Mouse (Mus musculus) cerebellum, postnatal 14 days (tissue): ENCODE measurements around the gene Gnai2.
"Not testable (repeated sequence)": the region's sequence is repeated elsewhere in the genome, so short reads cannot be mapped to it uniquely, and the experiment has no call there.

Experiments
- DNase-seq, 2 experiments: peaks; one replicate each; pipeline ENCODE4 v3.0.0; 2021; ENCODE audit warnings: mixed read lengths in 2 of 2

Gene Gnai2

DNA sequence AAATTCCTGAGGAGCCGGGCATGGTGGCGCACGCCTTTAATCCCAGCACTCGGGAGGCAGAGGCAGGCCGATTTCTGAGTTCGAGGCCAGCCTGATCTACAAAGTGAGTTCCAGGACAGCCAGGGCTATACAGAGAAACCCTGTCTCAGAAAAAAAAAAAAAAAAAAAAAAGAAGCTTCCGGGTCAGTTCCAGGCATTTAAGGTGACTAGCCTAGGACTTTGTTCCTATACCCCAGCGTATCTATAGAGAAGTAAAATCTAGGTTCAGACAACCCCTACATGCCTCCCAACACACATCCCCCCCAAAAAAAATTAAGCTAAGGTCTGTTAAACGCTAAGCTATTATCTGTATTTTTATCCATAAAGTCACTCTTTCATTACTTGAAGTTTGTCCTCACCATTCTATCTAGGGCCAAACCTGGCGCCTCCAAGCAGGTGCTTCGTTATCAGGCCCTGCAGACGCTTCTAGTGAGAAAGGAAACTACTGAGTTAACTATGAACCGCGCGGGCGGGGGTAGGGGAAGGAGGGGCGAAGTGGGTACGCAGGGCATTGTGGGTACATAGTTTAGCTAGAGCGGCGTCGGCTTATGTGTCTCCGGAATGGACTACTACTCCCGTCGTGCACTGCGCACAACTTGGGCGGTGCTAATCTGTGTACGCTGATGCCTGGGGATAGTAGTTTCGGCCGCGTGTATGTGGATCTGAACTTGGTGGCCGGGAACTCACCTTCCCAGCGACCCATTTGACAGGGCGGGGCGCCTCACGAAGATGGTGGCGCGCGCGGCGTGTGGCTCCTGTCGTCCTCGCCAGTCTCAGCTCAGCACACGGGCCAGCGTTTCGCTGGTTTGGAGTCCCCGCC lies 48.0 kb downstream of the Gnai2 start, which contains the start of gene Ifrd2:
Ifrd2 (plus strand) TSS at position 669 of the 859 bp plus-strand sequence.
- peak; percentile 95 to 96 for DNase-seq

DNA sequence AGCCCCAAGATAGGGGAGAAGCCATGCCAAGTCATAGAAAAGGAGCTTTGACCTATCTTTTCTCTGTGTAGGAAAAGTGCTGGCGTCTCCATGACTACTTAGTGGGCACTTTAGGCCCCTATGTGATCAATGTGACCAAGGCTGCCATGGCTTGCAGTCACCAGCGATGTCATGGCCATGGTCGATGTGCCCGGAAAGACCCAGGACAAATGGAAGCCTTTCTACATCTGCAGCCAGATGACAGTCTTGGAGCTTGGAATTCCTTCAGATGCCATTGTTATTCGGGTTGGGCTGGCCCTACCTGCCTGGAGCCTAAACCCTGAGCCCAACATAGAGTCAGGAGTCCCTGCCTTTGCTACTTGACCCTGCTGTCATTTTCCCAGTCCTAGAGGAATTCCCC lies 48.7 kb downstream of the Gnai2 start:
- DNase-seq, result no peak

DNA sequence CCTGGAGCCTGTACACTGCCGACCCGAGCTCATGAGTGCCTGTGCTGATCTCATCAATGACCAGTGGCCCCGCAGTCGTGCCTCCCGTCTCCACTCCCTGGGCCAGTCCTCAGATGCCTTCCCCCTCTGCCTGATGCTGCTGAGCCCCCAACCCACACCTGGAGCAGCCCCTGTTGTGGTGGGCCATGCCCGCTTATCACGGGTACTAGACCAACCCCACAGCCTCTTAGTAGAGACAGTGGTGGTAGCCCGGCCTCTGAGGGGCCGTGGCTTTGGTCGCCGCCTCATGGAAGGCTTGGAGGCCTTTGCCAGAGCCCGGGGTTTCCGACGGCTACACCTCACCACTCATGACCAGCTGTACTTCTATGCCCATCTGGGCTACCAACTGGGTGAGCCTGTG lies 52.0 kb downstream of the Gnai2 start:
- DNase-seq, result no peak

DNA sequence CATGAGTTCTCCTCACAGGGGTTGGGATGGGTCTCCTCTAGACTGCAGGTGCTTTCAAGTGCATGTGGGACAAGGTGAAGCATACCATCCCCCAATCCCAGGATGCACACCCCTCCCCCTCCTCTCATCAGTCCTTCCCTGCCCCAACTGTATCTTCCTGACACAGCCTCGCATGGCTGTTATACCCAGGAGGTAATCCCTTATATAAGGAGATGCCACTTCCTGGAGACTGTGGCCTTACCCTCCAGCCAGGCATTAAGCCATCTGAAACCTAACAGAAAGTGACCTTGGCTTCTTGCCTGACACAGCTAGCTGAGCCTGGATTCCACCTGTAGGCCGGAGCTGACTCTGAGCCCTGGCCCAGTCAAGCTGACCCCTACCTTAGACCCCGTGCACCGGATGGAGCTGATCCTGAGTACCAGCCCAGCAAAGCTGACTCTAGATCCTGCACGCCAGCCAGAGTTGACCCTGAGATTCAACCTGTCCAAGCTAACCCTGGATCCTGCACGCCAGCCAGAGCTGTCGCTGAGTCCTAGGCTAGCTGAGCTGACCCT lies 52.6 kb downstream of the Gnai2 start:
- DNase-seq, result no peak

DNA sequence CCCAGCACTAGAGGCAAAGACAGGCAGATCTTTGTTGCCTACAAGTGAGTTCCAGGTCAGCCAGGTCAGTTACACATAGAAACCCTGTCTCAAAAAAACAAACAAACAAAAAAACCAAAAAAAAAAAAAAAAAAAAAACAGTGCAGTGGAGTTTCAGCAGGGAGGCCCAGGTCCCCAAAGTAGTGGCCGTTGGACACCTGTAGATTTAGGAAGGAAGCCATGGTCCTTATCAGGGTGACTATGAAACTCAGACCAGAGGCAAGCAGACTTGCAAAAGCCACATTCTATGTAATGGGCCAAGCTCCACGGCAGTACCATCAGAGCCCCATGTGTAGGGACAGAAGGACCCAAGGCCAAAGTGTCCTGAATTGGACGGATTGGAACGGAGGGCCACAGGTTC lies 53.6 kb downstream of the Gnai2 start:
- DNase-seq, result no peak

DNA sequence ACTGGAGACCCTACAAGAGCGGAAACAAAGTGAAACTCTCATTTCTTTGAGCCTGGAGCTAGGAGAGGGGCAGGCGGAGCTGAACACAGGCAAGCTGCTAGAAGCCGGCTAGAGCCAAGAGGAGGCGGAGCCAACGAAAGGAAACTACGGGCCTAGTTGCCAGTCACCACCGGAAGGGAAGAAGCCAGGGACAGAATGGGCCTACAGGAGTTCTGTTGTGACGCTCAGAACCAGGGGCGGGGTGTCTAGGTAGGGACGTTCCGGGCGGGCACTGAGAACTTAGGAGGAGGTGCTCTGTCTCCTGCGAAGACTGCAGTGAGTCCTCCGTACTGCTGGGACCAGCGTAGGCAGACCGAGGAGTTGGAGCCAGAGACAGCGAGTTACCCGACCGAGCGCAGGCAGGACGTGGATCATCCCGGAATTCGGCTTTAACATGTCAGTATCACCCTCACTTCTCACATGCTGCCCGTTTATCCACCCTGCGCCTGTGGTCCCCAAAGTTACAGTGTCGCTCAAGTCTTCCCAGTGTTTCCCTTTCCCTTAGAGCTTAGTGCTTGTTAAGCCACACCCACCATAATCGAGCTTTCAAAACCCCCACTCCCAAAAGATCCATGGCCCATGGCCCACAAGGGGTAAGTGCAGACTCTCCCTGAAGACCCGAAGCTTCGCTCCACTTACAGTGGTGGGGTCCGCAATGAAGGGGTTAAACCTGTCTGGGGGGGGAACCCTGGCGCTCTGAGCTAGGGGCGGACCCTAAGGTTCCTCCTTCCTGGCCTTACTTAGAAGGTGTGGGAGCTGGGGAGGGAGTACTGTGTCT lies 54.5 kb downstream of the Gnai2 start, which contains the start of gene Hyal3:
Hyal3 (plus strand) TSS at position 318 of the 817 bp plus-strand sequence.
- peak; percentile 90 to 91 for DNase-seq

DNA sequence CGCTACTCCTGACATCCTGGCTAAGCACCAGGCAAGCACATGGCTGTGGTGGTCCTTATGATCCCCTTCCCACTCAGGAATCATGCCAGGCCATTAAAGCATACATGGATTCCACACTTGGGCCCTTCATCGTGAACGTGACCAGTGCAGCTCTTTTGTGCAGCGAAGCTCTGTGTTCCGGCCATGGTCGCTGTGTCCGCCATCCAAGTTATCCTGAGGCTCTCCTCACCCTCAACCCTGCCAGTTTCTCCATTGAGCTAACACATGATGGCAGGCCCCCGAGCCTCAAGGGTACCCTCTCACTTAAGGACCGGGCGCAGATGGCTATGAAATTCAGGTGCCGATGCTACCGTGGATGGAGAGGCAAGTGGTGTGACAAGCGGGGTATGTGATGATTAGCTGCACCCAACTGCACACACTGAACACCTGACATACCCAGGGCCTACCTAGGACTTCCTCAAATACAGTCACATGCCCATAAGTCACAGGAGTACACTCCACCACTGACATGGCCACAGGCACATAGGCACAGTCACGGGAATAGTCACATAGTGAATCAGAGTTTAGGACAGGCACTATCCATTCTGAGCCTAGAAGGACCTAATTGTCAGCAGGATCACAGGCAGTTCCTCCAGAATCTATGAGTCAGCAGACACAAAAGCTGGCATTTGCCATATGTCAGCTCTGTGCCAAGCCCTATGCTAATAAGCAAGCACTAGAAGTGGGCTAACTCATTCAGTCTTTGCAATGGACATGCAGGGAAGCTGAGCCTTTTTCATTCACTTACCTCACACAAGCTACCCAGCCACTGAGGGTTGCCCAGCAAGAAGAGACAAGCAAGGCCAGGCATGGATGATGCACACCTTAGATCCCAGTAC lies 55.9 kb downstream of the Gnai2 start:
- DNase-seq, result peak in 1 of 2 experiments; percentile 39

DNA sequence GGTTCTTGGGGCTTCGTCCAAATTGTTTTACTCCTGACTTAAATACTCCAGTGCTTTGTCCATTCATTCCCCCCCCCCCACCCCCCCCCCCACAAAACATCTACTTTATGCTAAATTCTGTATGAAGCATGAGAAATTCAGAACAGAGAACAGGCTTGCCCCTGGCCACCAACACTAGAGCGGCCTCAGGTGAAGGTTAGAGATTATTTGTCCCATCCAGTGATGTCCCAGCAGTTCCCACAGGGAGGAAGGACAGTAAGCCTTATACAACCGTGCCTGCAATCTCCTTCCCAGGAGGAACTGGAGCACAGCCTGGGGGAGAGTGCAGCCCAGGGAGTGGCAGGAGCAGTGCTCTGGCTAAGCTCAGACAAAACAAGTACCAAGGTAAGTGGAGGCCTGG lies 56.6 kb downstream of the Gnai2 start, which contains the start of gene Naa80:
Naa80 (plus strand) TSS at position 301 of the 400 bp plus-strand sequence.
- no peak for DNase-seq

DNA sequence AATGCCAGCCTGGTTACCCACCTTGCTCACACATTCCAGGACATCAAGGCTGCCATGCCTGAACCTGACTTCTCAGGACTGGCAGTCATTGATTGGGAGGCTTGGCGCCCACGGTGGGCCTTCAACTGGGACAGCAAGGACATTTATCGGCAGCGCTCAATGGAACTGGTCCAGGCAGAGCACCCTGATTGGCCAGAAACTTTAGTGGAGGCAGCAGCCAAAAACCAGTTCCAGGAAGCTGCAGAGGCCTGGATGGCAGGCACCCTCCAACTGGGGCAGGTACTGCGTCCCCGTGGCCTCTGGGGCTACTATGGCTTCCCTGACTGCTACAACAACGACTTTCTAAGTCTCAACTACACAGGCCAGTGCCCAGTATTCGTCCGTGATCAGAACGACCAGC lies 57.3 kb downstream of the Gnai2 start:
- no peak for DNase-seq

DNA sequence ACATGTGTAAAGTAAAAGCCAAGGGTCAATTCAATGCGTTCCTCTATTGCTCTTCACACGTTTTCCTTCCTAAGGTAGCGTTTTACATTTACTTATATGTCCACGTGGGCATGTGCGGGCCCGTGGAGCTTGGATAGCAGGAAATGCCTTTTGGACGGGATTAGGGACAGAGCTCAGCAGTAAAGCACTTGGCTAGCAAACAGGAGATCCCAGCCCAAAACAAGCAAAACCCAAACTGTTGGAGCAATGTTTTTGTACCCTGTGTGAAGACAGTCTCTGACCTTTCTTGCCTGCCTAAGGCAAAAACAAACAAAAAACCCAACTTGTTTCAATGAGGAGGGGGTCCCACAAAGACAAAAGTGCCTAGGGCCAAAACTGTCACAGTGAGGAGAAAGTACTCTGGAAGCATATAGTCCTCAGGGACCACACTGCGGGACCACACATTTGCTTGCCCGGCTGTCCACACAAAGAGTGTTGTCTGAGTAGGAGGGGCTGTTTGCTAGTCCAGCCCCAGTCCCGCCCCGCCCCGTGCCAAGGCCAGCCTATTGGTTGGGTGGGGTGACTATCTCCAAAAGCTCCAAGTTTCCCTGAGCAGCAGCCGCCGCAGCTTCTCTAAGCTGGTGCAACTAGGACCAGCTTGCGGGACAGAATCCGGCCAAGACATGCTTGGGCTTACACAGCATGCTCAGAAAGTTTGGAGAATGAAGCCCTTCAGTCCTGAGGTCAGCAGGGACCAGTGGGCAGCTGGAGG lies 58.6 kb downstream of the Gnai2 start, which contains the start of gene Hyal1:
Hyal1 (plus strand) TSS at position 571 of the 751 bp plus-strand sequence.
- DNase-seq, result peak; percentile 62 to 80

DNA sequence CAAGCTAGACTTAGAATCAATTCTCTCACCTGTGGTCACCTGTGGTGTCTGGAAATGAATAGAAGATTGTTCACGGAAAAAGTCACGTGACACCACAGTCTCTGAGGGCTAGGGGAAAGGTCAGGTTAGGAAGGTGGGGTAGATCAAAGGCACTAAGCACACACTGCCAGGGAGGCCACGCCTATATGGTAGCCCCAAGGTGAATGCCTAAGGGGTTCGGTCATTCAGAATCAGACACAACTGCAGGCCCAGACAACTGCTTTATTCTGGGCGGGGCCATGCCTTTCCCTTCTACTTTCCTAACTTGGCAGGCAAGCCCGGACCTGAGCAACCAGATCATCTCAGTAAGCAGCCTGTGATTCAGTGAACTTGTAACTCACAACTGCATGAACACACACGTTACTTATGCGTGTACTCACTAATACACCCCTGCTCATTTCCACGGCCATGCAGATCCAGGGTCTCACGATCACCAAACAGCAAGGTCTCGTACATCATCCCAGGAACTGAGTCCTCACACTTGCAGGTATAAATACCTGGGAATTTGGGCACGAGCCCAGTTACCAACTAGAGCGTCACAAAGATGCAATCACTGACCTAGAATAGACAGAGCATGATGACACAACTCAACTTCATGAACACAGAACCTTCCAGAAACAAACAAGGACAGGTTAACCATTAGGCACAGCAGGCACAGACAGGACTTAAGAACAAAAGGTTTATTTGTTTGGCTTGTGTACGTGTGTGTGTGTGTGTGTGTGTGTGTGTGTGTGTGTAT lies 59.4 kb downstream of the Gnai2 start:
- peak; percentile 66 to 84 for DNase-seq

DNA sequence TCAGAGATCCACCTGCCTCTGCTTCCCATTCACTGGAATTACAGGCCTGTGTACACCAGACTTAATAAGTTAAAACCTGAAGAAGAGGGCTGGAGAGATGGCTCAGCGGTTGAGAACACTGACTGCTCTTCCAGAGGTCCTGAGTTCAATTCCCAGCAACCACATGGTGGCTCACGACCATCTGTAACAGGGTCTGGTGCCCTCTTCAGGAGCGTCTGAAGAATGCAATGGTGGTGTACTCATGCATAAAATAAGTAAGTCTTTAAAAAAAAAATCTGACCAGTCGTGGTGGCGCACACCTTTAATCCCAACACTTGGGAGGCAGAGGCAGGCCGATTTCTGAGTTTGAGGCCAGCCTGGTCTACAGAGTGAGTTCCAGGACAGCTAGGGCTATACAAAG lies 61.4 kb downstream of the Gnai2 start:
- DNase-seq, result not testable (repeated sequence)

DNA sequence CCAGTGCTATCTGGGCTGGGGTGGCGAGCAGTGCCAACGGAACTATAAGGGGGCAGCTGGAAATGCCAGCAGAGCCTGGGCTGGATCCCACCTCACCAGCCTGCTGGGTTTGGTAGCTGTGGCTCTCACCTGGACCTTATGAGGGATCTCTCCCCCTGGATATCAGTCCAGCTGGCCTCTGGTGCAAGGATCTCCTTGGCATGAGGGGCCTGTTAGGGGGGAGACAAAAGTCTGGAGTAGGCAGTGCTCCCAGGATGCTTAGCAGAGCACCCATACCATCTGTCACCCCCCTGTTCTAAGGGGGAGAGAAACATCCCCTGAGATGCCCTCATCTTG lies 62.9 kb downstream of the Gnai2 start:
- DNase-seq, result no peak

DNA sequence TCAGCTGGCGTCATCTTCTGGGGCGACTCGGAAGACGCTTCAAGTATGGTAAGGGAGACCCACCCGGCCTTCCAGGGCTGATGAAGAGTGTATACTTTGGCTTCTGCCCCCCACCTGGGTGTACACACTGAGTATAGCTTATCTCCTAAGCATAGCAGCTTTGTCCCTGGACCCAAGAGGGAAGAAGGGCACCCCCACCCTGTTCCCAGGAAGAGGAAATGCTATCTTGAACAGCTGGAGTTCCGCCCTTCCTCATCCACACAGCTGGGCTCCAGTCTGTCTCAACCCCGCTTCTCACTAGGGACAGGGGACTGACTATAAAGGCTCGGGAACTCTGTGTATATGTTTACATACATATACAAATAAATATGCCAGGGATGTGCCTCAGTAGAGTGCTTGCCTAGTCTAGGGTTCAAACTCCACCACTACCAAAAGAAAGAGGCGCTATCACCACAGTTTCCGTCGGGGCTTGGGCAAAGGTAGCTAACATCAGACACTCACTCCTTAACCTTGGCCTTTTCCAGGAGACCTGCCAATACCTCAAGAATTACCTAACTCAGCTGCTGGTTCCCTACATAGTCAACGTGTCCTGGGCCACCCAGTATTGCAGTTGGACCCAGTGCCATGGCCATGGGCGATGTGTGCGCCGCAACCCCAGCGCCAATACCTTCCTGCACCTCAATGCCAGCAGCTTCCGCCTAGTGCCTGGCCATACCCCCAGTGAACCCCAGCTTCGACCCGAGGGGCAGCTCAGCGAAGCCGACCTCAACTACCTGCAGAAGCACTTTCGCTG lies 63.4 kb downstream of the Gnai2 start:
- no peak for DNase-seq

DNA sequence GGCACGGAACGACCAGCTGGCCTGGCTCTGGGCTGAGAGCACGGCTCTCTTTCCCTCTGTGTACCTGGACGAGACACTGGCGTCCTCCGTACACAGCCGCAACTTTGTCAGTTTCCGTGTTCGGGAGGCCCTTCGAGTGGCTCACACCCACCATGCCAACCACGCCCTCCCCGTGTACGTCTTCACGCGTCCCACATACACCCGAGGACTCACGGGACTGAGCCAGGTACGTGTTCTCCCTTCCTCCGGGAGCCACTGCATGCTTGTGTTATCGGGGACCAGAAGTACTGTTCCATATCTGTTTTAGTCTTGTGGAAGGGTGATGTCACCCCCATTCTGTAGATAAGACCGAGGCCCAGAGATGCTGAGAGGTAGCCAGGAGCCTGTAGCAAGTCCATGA lies 64.3 kb downstream of the Gnai2 start:
- no peak for DNase-seq

DNA sequence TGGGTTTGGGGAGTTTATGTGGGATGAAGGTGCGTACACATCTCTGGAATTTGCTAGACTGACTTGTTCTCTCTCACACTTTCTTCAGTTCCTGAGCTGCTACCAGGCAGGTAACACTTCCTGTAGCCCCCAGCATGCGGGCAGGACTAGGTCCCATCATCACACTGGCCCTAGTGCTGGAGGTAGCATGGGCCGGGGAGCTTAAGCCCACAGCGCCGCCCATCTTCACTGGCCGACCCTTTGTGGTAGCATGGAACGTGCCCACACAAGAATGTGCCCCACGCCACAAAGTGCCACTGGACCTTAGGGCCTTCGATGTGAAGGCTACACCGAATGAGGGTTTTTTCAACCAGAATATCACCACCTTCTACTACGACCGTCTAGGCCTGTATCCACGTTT lies 65.2 kb downstream of the Gnai2 start:
- DNase-seq, result no peak

DNA sequence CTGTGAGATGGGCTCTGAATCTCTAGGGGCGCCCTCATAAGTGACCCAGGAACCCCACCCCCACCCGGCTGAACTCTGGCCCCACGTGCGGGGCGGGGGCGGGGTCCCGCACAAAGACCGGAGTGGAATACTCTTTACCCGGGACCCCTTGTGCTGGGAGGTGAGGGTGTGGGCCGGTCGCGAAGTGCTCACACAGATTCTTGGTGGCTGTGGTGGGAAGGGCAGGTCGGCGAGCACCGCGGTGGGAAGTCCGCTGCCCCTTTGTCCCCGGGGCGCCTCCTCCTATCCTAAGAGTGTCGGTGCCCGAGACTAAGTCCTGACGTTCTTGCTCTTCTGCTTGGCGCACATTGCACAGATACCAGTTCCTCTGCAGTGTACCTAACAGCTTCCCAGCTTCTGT lies 65.9 kb downstream of the Gnai2 start:
- DNase-seq, result peak in 1 of 2 experiments; percentile 52

DNA sequence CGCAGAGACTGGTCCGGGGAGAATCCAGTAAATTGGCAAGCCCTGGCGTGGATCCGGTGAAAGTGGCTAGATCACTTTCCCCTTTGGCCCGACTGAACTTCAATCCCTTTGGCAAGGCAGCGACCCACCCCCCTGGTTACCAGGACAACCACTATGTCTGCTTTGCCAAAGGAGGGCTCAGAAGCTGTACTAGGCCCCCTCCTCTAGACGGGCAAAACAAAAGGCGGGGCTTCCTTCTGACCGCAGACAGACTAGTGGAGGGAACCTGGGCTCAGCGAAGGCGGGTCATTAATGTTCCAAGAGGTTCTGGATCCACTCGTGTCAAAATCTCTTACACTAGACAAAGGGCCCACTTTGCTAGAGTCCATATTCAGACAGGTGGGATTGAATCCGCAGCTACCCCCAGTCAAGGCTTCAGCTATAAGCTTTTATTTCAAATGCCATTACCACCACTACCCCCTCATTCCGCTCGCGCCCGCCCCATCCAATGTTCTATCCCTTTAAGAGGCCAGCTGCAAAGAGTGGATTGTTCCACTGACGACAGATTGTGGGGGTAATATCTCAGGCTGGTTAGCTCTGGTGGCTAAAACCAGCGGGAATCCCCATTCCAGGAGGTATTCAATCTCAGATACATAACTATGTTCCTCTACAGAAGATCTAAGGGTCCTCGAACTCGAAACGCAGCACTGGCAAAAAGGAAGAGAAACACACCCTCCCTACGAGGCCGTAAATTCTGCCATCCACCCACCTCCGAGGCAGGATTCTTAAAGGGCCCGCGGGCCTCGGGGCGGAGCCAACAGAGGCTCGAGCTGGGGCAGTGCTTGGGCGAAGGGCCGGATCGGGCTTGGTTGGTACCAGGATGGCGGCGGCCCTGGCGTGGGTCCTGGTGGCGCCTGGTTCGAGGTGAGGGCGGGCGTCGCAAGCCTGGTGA lies 66.6 kb downstream of the Gnai2 start:
- DNase-seq, result peak; percentile 86 to 88
